Mouse (Mus musculus) layer of hippocampus, adult 2 months (tissue): ENCODE data around the gene Snx18. TPM values are rescaled to one million over a fixed set of nuclear protein-coding genes. Genes with fewer than 3 reads are reported as not detected.
A peak's percentile ranks its signal among the peaks of the same experiment; 100 is the strongest.

ENCODE experiments used
- DNase-seq, 2 experiments: peaks; one replicate each; pipeline ENCODE4 v3.0.0; 2022; ENCODE audit warnings: low spot score in 2 of 2
- H3K27ac ChIP-seq: fragments of 200-600 bp; 2 replicates; pipeline ENCODE4 v1.8.1; 2022
- H3K4me3 ChIP-seq: fragments of 200-600 bp; 2 replicates; pipeline ENCODE4 v1.8.1; 2022; ENCODE audit warnings: mild to moderate bottlenecking
- CTCF ChIP-seq: fragments of 200-600 bp; conservative IDR thresholded peaks from 2 replicates; pipeline ENCODE4 v1.8.1; 2022; ENCODE audit warnings: antibody characterized with exemption, mild to moderate bottlenecking, moderate library complexity
- total RNA-seq, 2 experiments: library from RNA; stranded (reverse); gene quantifications; 2 replicates each; pipeline ENCODE4 v1.2.3; 2021

Gene Snx18
- total RNA-seq, 2 experiments from 2014 or later = 20.1 to 20.6 TPM

GRCm38 (mm10) chr13:113589499-113589898, 28.9 kb downstream of the Snx18 start:
- Histone ChIP-seq H3K27ac (no peak overlapping the region), H3K4me3 (no peak overlapping the region)
- no peak for DNase-seq
- no peak for TF ChIP-seq CTCF

- TF ChIP-seq CTCF = no peak
- peak; percentile 51 to 59 for DNase-seq
- Histone ChIP-seq H3K4me3 (no peak overlapping the region), H3K27ac (peak overlapping the region; percentile 77)
Observed at GRCm38 (mm10) chr13:113587200-113587936, 31.0 kb downstream of the Snx18 start.

GRCm38 (mm10) chr13:113585606-113586005, 32.8 kb downstream of the Snx18 start:
- H3K27ac ChIP-seq = no peak overlapping the region
- no peak overlapping the region for H3K4me3 ChIP-seq
- TF ChIP-seq CTCF = no peak
- no peak for DNase-seq

GRCm38 (mm10) chr13:113584431-113584830, 33.9 kb downstream of the Snx18 start:
- Histone ChIP-seq H3K27ac (no peak overlapping the region), H3K4me3 (no peak overlapping the region)
- TF ChIP-seq CTCF = no peak
- no peak for DNase-seq

GRCm38 (mm10) chr13:113583563-113583962, 34.8 kb downstream of the Snx18 start:
- no peak for DNase-seq
- H3K4me3 ChIP-seq = no peak overlapping the region
- no peak for TF ChIP-seq CTCF
- H3K27ac ChIP-seq = no peak overlapping the region

- no peak for DNase-seq
- TF ChIP-seq CTCF = no peak
- no peak overlapping the region for H3K27ac ChIP-seq
- no peak overlapping the region for H3K4me3 ChIP-seq
Observed at GRCm38 (mm10) chr13:113582024-113582423, 36.3 kb downstream of the Snx18 start.

GRCm38 (mm10) chr13:113581436-113581835, 36.9 kb downstream of the Snx18 start:
- H3K4me3 ChIP-seq = no peak overlapping the region
- DNase-seq = no peak
- H3K27ac ChIP-seq = no peak overlapping the region
- TF ChIP-seq CTCF = no peak

GRCm38 (mm10) chr13:113580400-113580790, 38.0 kb downstream of the Snx18 start:
- no peak overlapping the region for H3K27ac ChIP-seq

GRCm38 (mm10) chr13:113579788-113580399, 38.5 kb downstream of the Snx18 start:
- Histone ChIP-seq H3K27ac (no peak overlapping the region), H3K4me3 (no peak overlapping the region)
- no peak for DNase-seq
- no peak for TF ChIP-seq CTCF

More at GRCm38 (mm10) chr13:113580400-113580790, 38.0 kb downstream of the Snx18 start:
- no peak overlapping the region for H3K4me3 ChIP-seq
- TF ChIP-seq CTCF = no peak
- no peak for DNase-seq

GRCm38 (mm10) chr13:113574232-113574631, 44.1 kb downstream of the Snx18 start:
- Histone ChIP-seq H3K4me3 (no peak overlapping the region), H3K27ac (no peak overlapping the region)
- DNase-seq = no peak
- no peak for TF ChIP-seq CTCF

GRCm38 (mm10) chr13:113573377-113573776, 45.0 kb downstream of the Snx18 start:
- Histone ChIP-seq H3K27ac (no peak overlapping the region), H3K4me3 (no peak overlapping the region)
- no peak for TF ChIP-seq CTCF
- no peak for DNase-seq

- H3K27ac ChIP-seq = no peak overlapping the region
- DNase-seq = no peak
- H3K4me3 ChIP-seq = no peak overlapping the region
- TF ChIP-seq CTCF = no peak
Observed at GRCm38 (mm10) chr13:113572046-113572686, 46.2 kb downstream of the Snx18 start.

GRCm38 (mm10) chr13:113569526-113569925, 48.8 kb downstream of the Snx18 start:
- no peak for TF ChIP-seq CTCF
- no peak for DNase-seq
- H3K4me3 ChIP-seq = no peak overlapping the region
- no peak overlapping the region for H3K27ac ChIP-seq
